Mouse (Mus musculus): Measurements from ENCODE around the gene Pp2d1. TPM values are rescaled to one million over a fixed set of nuclear protein-coding genes. Genes with fewer than 3 reads are reported as not detected.
A peak's percentile ranks its signal among the peaks of the same experiment; 100 is the strongest.
"Not testable (repeated sequence)": the region's sequence is repeated elsewhere in the genome, so short reads cannot be mapped to it uniquely, and the experiment has no call there.

The Pp2d1 gene
- polyA plus RNA-seq, 1 experiment from 2014 or later, result 0.42 TPM

GRCm38 (mm10) chr17:53577151-53577550 lies 37.9 kb upstream of the Pp2d1 start:
- 93% methylated on average over 2 of the region's 2 CpGs for WGBS
- Histone ChIP-seq H3K4me3 (replicated peaks) (no peak overlapping the region), H3K4me2 (replicated peaks) (no peak overlapping the region), H3K36me3 (no peaks in the 10 kb centered on the region), H3K9me3 (no peaks in the 10 kb centered on the region), H3K9ac (replicated peaks) (no peak overlapping the region), H3K4me1 (replicated peaks) (peaks cover 7% of the 10 kb centered on the region; the same call in 1 of the 2 replicates), H3K27ac (no peak overlapping the region), H3K27me3 (no peaks in the 10 kb centered on the region)
- no peak for ATAC-seq

- H3K4me2 ChIP-seq (replicated peaks), result no peak overlapping the region
- 86% methylated on average over 4 of the region's 4 CpGs for WGBS
- H3K9ac ChIP-seq (replicated peaks), result no peak overlapping the region
- H3K27ac ChIP-seq, result no peak overlapping the region
- H3K4me1 ChIP-seq (replicated peaks), result peaks cover 27% of the 10 kb centered on the region
- H3K9me3 ChIP-seq, result no peaks in the 10 kb centered on the region
- no peak overlapping the region for H3K4me3 ChIP-seq (replicated peaks)
- H3K36me3 ChIP-seq, result no peaks in the 10 kb centered on the region
- H3K27me3 ChIP-seq, result no peaks in the 10 kb centered on the region
- no peak for ATAC-seq
Measured at GRCm38 (mm10) chr17:53573019-53573556, 33.8 kb upstream of the Pp2d1 start.

GRCm38 (mm10) chr17:53570932-53571331 lies 31.7 kb upstream of the Pp2d1 start:
- peaks cover 31% of the 10 kb centered on the region for H3K4me1 ChIP-seq (replicated peaks)
- not testable (repeated sequence) for ATAC-seq; H3K4me2 ChIP-seq (replicated peaks); H3K9ac ChIP-seq (replicated peaks); H3K4me3 ChIP-seq (replicated peaks); H3K27ac ChIP-seq; H3K36me3 ChIP-seq; H3K27me3 ChIP-seq; H3K9me3 ChIP-seq
- WGBS, result 90% methylated on average over 5 of the region's 5 CpGs

- Histone ChIP-seq H3K9ac (replicated peaks) (0 out of 2 replicates have a peak overlapping the region, but pooled peaks have one; percentile 14), H3K4me1 (replicated peaks) (peaks cover 33% of the 10 kb centered on the region), H3K9me3 (no peaks in the 10 kb centered on the region), H3K27ac (peak overlapping the region; percentile 47), H3K4me3 (replicated peaks) (no peak overlapping the region), H3K36me3 (no peaks in the 10 kb centered on the region), H3K4me2 (replicated peaks) (no peak overlapping the region), H3K27me3 (no peaks in the 10 kb centered on the region)
- 39% methylated on average over 10 of the region's 10 CpGs for WGBS
- no peak for ATAC-seq
Measured at GRCm38 (mm10) chr17:53570361-53570875, 31.2 kb upstream of the Pp2d1 start.

GRCm38 (mm10) chr17:53569829-53570228 lies 30.6 kb upstream of the Pp2d1 start:
- no peak for ATAC-seq
- 42% methylated on average over 6 of the region's 6 CpGs for whole genome bisulfite sequencing

GRCm38 (mm10) chr17:53568734-53569386 lies 29.6 kb upstream of the Pp2d1 start:
- Histone ChIP-seq H3K36me3 (no peaks in the 10 kb centered on the region), H3K9ac (replicated peaks) (peak overlapping the region; percentile 94), H3K4me1 (replicated peaks) (peaks cover 30% of the 10 kb centered on the region), H3K27ac (peak overlapping the region; percentile 97), H3K9me3 (no peaks in the 10 kb centered on the region), H3K27me3 (no peaks in the 10 kb centered on the region), H3K4me3 (replicated peaks) (peak overlapping the region; percentile 86), H3K4me2 (replicated peaks) (peak overlapping the region; percentile 93)
- ATAC-seq, result no peak
- 36% methylated on average over 8 of the region's 8 CpGs for WGBS

More at GRCm38 (mm10) chr17:53569829-53570228, 30.6 kb upstream of the Pp2d1 start:
- no peaks in the 10 kb centered on the region for H3K36me3 ChIP-seq
- H3K9me3 ChIP-seq, result no peaks in the 10 kb centered on the region
- no peak overlapping the region for H3K9ac ChIP-seq (replicated peaks)
- no peak overlapping the region for H3K27ac ChIP-seq
- peaks cover 33% of the 10 kb centered on the region for H3K4me1 ChIP-seq (replicated peaks)
- H3K27me3 ChIP-seq, result no peaks in the 10 kb centered on the region
- H3K4me3 ChIP-seq (replicated peaks), result no peak overlapping the region
- H3K4me2 ChIP-seq (replicated peaks), result peak overlapping the region; percentile 26; the same call in 1 of the 2 replicates

GRCm38 (mm10) chr17:53568118-53568517 lies 28.9 kb upstream of the Pp2d1 start:
- Histone ChIP-seq H3K9ac (replicated peaks) (peak overlapping the region; percentile 94), H3K4me3 (replicated peaks) (peak overlapping the region; percentile 86), H3K9me3 (no peaks in the 10 kb centered on the region), H3K4me1 (replicated peaks) (peaks cover 30% of the 10 kb centered on the region), H3K27me3 (no peaks in the 10 kb centered on the region), H3K36me3 (no peaks in the 10 kb centered on the region), H3K27ac (peak overlapping the region; percentile 97), H3K4me2 (replicated peaks) (peak overlapping the region; percentile 93)
- ATAC-seq, result peak; percentile 92
- WGBS, result 1% methylated on average over 15 of the region's 15 CpGs

GRCm38 (mm10) chr17:53567346-53568101 lies 28.3 kb upstream of the Pp2d1 start:
- Histone ChIP-seq H3K9me3 (no peaks in the 10 kb centered on the region), H3K27me3 (no peaks in the 10 kb centered on the region), H3K4me3 (replicated peaks) (peak overlapping the region; percentile 86), H3K4me1 (replicated peaks) (peaks cover 30% of the 10 kb centered on the region), H3K9ac (replicated peaks) (peak overlapping the region; percentile 94), H3K27ac (peak overlapping the region; percentile 97), H3K36me3 (no peaks in the 10 kb centered on the region), H3K4me2 (replicated peaks) (peak overlapping the region; percentile 93)
- ATAC-seq, result peak; percentile 75
- WGBS, result under 1% methylated on average over 65 of the region's 67 CpGs

- H3K9me3 ChIP-seq, result no peaks in the 10 kb centered on the region
- H3K27ac ChIP-seq, result peak overlapping the region; percentile 97
- 0% methylated on average over 27 of the region's 51 CpGs for WGBS
- peak overlapping the region; percentile 93 for H3K4me2 ChIP-seq (replicated peaks)
- H3K9ac ChIP-seq (replicated peaks), result peak overlapping the region; percentile 94
- H3K27me3 ChIP-seq, result no peaks in the 10 kb centered on the region
- H3K36me3 ChIP-seq, result no peaks in the 10 kb centered on the region
- ATAC-seq, result peak; percentile 68
- H3K4me3 ChIP-seq (replicated peaks), result peak overlapping the region; percentile 86
- peaks cover 30% of the 10 kb centered on the region for H3K4me1 ChIP-seq (replicated peaks)
Measured at GRCm38 (mm10) chr17:53566919-53567345, 27.7 kb upstream of the Pp2d1 start.

GRCm38 (mm10) chr17:53566161-53566918 lies 27.1 kb upstream of the Pp2d1 start, which contains the start of gene Kat2b:
Kat2b (plus strand) TSS chr17:53566861.
- Histone ChIP-seq H3K9ac (replicated peaks) (peak within 1 kb of the TSS; percentile 94), H3K4me1 (replicated peaks) (peaks cover 30% of the 10 kb centered on the region), H3K9me3 (no peaks in the 10 kb centered on the region), H3K27me3 (no peaks in the 10 kb centered on the region), H3K27ac (peak within 1 kb of the TSS; percentile 97), H3K36me3 (no peaks in the 10 kb centered on the region), H3K4me3 (replicated peaks) (peak within 1 kb of the TSS; percentile 86), H3K4me2 (replicated peaks) (peak within 1 kb of the TSS; percentile 93)
- no peak for ATAC-seq
- WGBS, result 2% methylated on average over 20 of the region's 20 CpGs

GRCm38 (mm10) chr17:53564837-53565236 lies 25.6 kb upstream of the Pp2d1 start:
- Histone ChIP-seq H3K9ac (replicated peaks) (no peak overlapping the region), H3K4me2 (replicated peaks) (no peak overlapping the region), H3K27me3 (no peaks in the 10 kb centered on the region), H3K36me3 (no peaks in the 10 kb centered on the region), H3K4me1 (replicated peaks) (peaks cover 22% of the 10 kb centered on the region), H3K9me3 (no peaks in the 10 kb centered on the region), H3K4me3 (replicated peaks) (no peak overlapping the region), H3K27ac (no peak overlapping the region)
- no peak for ATAC-seq
- 88% methylated on average over 4 of the region's 4 CpGs for WGBS
